Mouse (Mus musculus) neural tube, embryonic 12.5 days (tissue): ENCODE results near the gene Fbxo46. TPM values are rescaled to one million over a fixed set of nuclear protein-coding genes. Genes with fewer than 3 reads are reported as not detected.
A peak's percentile ranks its signal among the peaks of the same experiment; 100 is the strongest.

Experiments used
- ATAC-seq: fragments of 200-750 bp; cut with Nextera tagmentation; 2 replicates; pipeline ENCODE4 v1.8.0; 2017; ENCODE audit warnings: low read depth, mild to moderate bottlenecking, moderate TSS enrichment, moderate library complexity; ENCODE audit not compliant: low FRiP score
- H3K27ac ChIP-seq: fragments of 300-500 bp; sonication (generic); 2 replicates; pipeline ENCODE4 v1.5.1; 2016
- H3K27me3 ChIP-seq: fragments of 300-500 bp; sonication (generic); replicated peaks from 2 replicates; pipeline ENCODE4 v1.6.1; 2016; ENCODE audit warnings: mild to moderate bottlenecking
- H3K36me3 ChIP-seq: fragments of 300-500 bp; sonication (generic); 2 replicates; pipeline ENCODE4 v1.6.1; 2016; ENCODE audit warnings: mild to moderate bottlenecking
- H3K4me1 ChIP-seq: fragments of 300-500 bp; sonication (generic); 2 replicates; pipeline ENCODE4 v1.6.1; 2016
- H3K4me2 ChIP-seq: fragments of 300-500 bp; sonication (generic); replicated peaks from 2 replicates; pipeline ENCODE4 v1.6.1; 2016; ENCODE audit warnings: mild to moderate bottlenecking
- H3K4me3 ChIP-seq: fragments of 300-500 bp; sonication (generic); 2 replicates; pipeline ENCODE4 v1.5.1; 2016
- H3K9ac ChIP-seq: fragments of 300-500 bp; sonication (generic); 2 replicates; pipeline ENCODE4 v1.6.1; 2016; ENCODE audit warnings: mild to moderate bottlenecking
- H3K9me3 ChIP-seq: fragments of 300-500 bp; sonication (generic); 2 replicates; pipeline ENCODE4 v1.6.1; 2016; ENCODE audit warnings: mild to moderate bottlenecking
- WGBS: fragments of 180-500 bp; shearing (Covaris S2); methylation state at CpG from one replicate; pipeline ENCODE4 v1.1.7; 2016; 5-methylcytosine and 5-hydroxymethylcytosine counted together
- polyA plus RNA-seq: library from polyadenylated mRNA; unstranded; fragments of >200 nt; fragmentation: Nextera tagmentation; extraction: Ambion mirVana; gene quantifications from 2 replicates; pipeline ENCODE4 v1.2.1, GENCODE M21; 2016

Fbxo46 gene
- polyA plus RNA-seq, 1 experiment from 2014 or later, result 18.3 TPM

- WGBS, result 66% methylated on average over 6 of the region's 6 CpGs
- Histone ChIP-seq H3K4me2 (peak overlapping the region; percentile 22; the same call in 1 of the 2 replicates), H3K36me3 (peaks cover 73% of the 10 kb centered on the region), H3K9ac (no peak overlapping the region), H3K4me3 (no peak overlapping the region), H3K27ac (no peak overlapping the region), H3K27me3 (no peaks in the 10 kb centered on the region; the same call in 1 of the 2 replicates), H3K9me3 (no peaks in the 10 kb centered on the region), H3K4me1 (peaks cover 38% of the 10 kb centered on the region)
- no peak for ATAC-seq
These were observed 36.6 kb upstream of the Fbxo46 start for GRCm38 (mm10) chr7:19083096-19083495.

DNA sequence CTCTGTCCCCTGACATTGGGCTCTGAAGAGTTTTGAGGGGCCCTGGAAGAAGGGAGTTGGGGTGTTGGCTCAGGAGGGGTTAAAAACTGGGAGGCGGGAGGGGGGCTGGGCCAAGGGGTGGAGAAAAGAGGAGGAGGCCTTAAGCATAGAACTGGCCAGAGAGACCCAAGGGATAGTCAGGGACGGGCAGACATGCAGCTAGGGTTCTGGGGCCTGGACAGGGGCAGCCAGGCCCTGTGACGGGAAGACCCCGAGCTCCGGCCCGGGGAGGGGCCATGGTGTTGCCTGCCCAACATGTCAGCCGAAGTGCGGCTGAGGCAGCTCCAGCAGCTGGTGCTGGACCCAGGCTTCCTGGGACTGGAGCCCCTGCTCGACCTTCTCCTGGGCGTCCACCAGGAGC lies 36.0 kb upstream of the Fbxo46 start, which contains the start of gene Dmpk:
Dmpk (plus strand) TSS at position 149 of the 400 bp plus-strand sequence.
- Histone ChIP-seq H3K4me3 (no peak within 1 kb of the TSS), H3K4me1 (peaks cover 32% of the 10 kb centered on the region), H3K36me3 (peaks cover 72% of the 10 kb centered on the region), H3K27me3 (no peaks in the 10 kb centered on the region; the same call in 1 of the 2 replicates), H3K4me2 (peak within 1 kb of the TSS; percentile 22; the same call in 1 of the 2 replicates), H3K9ac (0 out of 2 replicates have a peak within 1 kb of the TSS, but pooled peaks have one; percentile 8), H3K27ac (no peak within 1 kb of the TSS), H3K9me3 (no peaks in the 10 kb centered on the region)
- 59% methylated on average over 10 of the region's 10 CpGs for WGBS
- ATAC-seq, result no peak

DNA sequence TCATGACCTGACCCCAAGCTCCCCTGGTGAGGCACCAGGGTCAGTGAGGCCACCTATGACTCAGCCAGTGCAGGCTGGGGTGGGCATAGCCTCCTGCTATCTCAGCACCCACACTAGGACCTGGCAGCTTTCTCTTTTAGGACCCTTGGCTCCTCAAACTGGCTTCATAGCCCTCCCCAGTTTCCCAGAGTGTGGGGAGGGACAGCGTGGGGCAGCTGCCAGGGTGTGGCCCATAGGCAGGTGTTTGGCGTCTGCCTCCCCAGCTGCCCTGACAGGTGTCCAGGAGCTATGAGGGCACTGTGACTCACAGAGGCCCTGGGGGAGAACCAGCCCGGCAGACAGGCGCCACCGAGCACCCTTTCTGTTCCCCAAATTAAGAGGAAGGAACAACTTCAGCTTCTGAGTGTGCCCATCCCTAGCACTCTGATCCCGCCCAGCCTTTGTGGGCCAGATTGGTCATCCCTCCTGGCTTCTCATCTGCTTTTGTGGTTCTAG lies 35.3 kb upstream of the Fbxo46 start:
- H3K4me2 ChIP-seq, result peak overlapping the region; percentile 22; the same call in 1 of the 2 replicates
- 75% methylated on average over 6 of the region's 6 CpGs for WGBS
- H3K36me3 ChIP-seq, result peaks cover 65% of the 10 kb centered on the region
- no peak overlapping the region for H3K27ac ChIP-seq
- H3K4me3 ChIP-seq, result no peak overlapping the region
- H3K9me3 ChIP-seq, result no peaks in the 10 kb centered on the region
- 0 out of 2 replicates have a peak overlapping the region, but pooled peaks have one; percentile 8 for H3K9ac ChIP-seq
- no peak for ATAC-seq
- peaks cover 30% of the 10 kb centered on the region for H3K4me1 ChIP-seq
- H3K27me3 ChIP-seq, result no peaks in the 10 kb centered on the region; the same call in 1 of the 2 replicates

- Histone ChIP-seq H3K9me3 (no peaks in the 10 kb centered on the region), H3K4me3 (no peak overlapping the region), H3K9ac (peak overlapping the region; percentile 22; the same call in 1 of the 2 replicates), H3K36me3 (peaks cover 63% of the 10 kb centered on the region), H3K4me1 (peaks cover 30% of the 10 kb centered on the region), H3K4me2 (no peak overlapping the region), H3K27me3 (no peaks in the 10 kb centered on the region; the same call in 1 of the 2 replicates), H3K27ac (no peak overlapping the region)
- ATAC-seq, result no peak
- WGBS, result 22% methylated on average over 9 of the region's 9 CpGs
These were observed 34.7 kb upstream of the Fbxo46 start for GRCm38 (mm10) chr7:19084921-19085473.

DNA sequence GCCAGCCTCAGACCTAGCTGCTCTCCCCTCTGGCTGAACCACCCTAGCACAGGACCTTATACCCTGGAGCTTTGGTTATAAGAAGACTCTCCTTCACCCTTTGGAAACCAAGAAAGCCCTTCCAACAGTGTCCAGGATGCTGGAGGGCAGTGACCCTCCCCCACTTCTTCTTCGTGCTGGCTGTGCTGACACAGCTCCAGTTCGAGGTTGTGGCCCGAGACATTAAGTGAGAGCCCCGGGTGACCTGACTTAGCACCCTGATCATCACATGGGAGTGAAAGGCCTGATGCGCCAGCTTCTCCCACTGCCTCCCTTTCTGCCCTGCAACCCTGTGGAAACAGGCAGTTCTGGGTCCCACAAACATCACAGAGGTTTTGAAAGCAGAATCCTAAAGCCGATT lies 34.2 kb upstream of the Fbxo46 start:
- Histone ChIP-seq H3K27me3 (peaks cover under 1% of the 10 kb centered on the region), H3K4me3 (no peak overlapping the region), H3K9ac (peak overlapping the region; percentile 22; the same call in 1 of the 2 replicates), H3K27ac (no peak overlapping the region), H3K36me3 (peaks cover 63% of the 10 kb centered on the region), H3K4me2 (peak overlapping the region; percentile 30; the same call in 1 of the 2 replicates), H3K9me3 (no peaks in the 10 kb centered on the region), H3K4me1 (peaks cover 30% of the 10 kb centered on the region)
- ATAC-seq, result no peak
- WGBS, result 7% methylated on average over 6 of the region's 6 CpGs

DNA sequence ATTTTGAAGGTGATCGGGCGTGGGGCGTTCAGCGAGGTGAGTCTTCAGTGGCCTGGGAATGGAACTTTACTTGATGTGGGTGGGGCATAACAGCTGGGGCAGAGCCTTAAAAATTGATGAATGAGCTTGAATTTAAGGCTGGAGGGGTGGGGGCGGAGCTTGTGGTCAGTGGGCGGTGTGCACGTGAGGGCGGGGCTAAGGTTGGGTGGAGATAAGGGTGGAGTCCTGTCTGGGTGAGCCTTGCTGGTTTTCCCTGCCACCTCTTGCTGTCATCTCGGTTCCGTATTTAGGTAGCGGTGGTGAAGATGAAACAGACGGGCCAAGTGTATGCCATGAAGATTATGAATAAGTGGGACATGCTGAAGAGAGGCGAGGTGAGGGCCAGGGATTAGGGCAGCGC lies 33.6 kb upstream of the Fbxo46 start:
- Histone ChIP-seq H3K36me3 (peaks cover 62% of the 10 kb centered on the region), H3K4me1 (peaks cover 30% of the 10 kb centered on the region), H3K9me3 (no peaks in the 10 kb centered on the region), H3K9ac (no peak overlapping the region), H3K27ac (no peak overlapping the region), H3K4me3 (no peak overlapping the region), H3K27me3 (peaks cover 6% of the 10 kb centered on the region), H3K4me2 (peak overlapping the region; percentile 30; the same call in 1 of the 2 replicates)
- WGBS, result 10% methylated on average over 14 of the region's 14 CpGs
- ATAC-seq, result no peak

- no peak overlapping the region for H3K4me2 ChIP-seq
- 56% methylated on average over 18 of the region's 18 CpGs for WGBS
- peaks cover 33% of the 10 kb centered on the region for H3K4me1 ChIP-seq
- ATAC-seq, result no peak
- peaks cover 13% of the 10 kb centered on the region for H3K27me3 ChIP-seq
- no peak overlapping the region for H3K27ac ChIP-seq
- no peak overlapping the region for H3K4me3 ChIP-seq
- H3K9ac ChIP-seq, result no peak overlapping the region
- peaks cover 60% of the 10 kb centered on the region for H3K36me3 ChIP-seq
- H3K9me3 ChIP-seq, result no peaks in the 10 kb centered on the region
These were observed 32.9 kb upstream of the Fbxo46 start for GRCm38 (mm10) chr7:19086760-19087159.

DNA sequence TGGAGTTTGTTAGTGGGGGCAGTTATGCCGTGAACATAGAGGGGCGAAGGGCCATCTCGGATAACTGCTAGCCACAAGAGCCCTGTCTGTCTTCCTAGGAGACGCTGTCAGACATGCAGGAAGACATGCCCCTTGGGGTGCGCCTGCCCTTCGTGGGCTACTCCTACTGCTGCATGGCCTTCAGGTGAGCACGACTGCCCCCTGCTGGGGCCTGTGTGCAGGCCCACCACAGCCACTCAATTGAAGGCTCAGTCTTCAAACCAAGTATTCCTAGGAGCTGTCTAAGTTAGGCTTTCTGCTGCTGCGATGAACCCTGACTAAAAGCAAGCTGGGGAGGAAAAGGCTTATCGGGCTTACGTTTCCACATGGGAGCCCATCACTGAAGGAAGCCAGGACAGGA lies 30.8 kb upstream of the Fbxo46 start:
- H3K9me3 ChIP-seq, result no peaks in the 10 kb centered on the region
- no peak overlapping the region for H3K27ac ChIP-seq
- WGBS, result 45% methylated on average over 10 of the region's 10 CpGs
- peaks cover 45% of the 10 kb centered on the region for H3K4me1 ChIP-seq
- ATAC-seq, result no peak
- H3K9ac ChIP-seq, result no peak overlapping the region
- no peak overlapping the region for H3K4me3 ChIP-seq
- peaks cover 45% of the 10 kb centered on the region for H3K36me3 ChIP-seq
- H3K27me3 ChIP-seq, result peaks cover 16% of the 10 kb centered on the region
- H3K4me2 ChIP-seq, result no peak overlapping the region

GRCm38 (mm10) chr7:19091913-19092312 lies 27.7 kb upstream of the Fbxo46 start:
- H3K27ac ChIP-seq, result no peak overlapping the region
- H3K9me3 ChIP-seq, result no peaks in the 10 kb centered on the region
- H3K4me3 ChIP-seq, result no peak overlapping the region
- H3K9ac ChIP-seq, result peak overlapping the region; percentile 35; the same call in 1 of the 2 replicates
- 23% methylated on average over 17 of the region's 17 CpGs for WGBS
- H3K4me2 ChIP-seq, result peak overlapping the region; percentile 98
- H3K27me3 ChIP-seq, result peaks cover 16% of the 10 kb centered on the region
- peaks cover 40% of the 10 kb centered on the region for H3K36me3 ChIP-seq
- no peak for ATAC-seq
- H3K4me1 ChIP-seq, result peaks cover 52% of the 10 kb centered on the region

- H3K27ac ChIP-seq, result 0 out of 2 replicates have a peak overlapping the region, but pooled peaks have one; percentile 2
- H3K4me3 ChIP-seq, result peak overlapping the region; percentile 66
- 3% methylated on average over 38 of the region's 38 CpGs for WGBS
- peaks cover 59% of the 10 kb centered on the region for H3K4me1 ChIP-seq
- H3K4me2 ChIP-seq, result peak overlapping the region; percentile 98
- H3K36me3 ChIP-seq, result peaks cover 39% of the 10 kb centered on the region
- peak; percentile 52 for ATAC-seq
- H3K27me3 ChIP-seq, result peaks cover 16% of the 10 kb centered on the region
- no peaks in the 10 kb centered on the region for H3K9me3 ChIP-seq
- peak overlapping the region; percentile 35 for H3K9ac ChIP-seq
These were observed 27.1 kb upstream of the Fbxo46 start for GRCm38 (mm10) chr7:19092381-19093173.

- ATAC-seq, result peak; percentile 59
- H3K9me3 ChIP-seq, result no peaks in the 10 kb centered on the region
- H3K9ac ChIP-seq, result peak overlapping the region; percentile 35
- peaks cover 59% of the 10 kb centered on the region for H3K4me1 ChIP-seq
- peaks cover 36% of the 10 kb centered on the region for H3K36me3 ChIP-seq
- peak overlapping the region; percentile 66 for H3K4me3 ChIP-seq
- under 1% methylated on average over 9 of the region's 15 CpGs for WGBS
- H3K27me3 ChIP-seq, result peaks cover 16% of the 10 kb centered on the region
- peak overlapping the region; percentile 98 for H3K4me2 ChIP-seq
- peak overlapping the region; percentile 2; the same call in 1 of the 2 replicates for H3K27ac ChIP-seq
These were observed 26.5 kb upstream of the Fbxo46 start for GRCm38 (mm10) chr7:19093174-19093521.
